In the genomic region with DNA sequence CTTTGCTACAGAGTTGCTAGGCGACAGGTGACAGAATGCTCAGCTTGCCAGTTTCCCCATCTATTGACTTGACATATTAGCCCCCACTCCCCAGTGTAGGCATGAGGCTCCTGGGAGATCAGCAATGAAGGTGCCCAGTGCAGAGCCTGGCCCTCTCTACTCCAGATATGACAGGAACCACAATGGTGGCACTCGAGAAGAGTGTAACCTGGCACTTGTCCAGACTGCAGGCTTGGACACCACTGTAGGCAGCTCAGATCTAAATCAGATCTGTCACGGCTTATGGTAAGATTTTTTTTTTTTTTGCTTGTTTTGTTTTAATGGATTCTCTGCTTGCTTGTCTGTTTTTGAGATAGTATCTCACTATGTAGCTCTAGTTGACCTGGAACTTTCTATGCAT, we compare ENCODE assay signal across 26 mouse cellular contexts. TPM values are rescaled to one million over a fixed set of nuclear protein-coding genes. Genes with fewer than 3 reads are reported as not detected.
DNase-seq lines count a peak whose midpoint lies in the region; ATAC-seq and TF ChIP-seq lines count a peak whose summit lies in the region.
"Had no signal": no experiment of that assay in that cellular context is flagged by ENCODE, and none has a peak within 500 bp of the region (broad histone marks: within the 10 kb centered on the region; RNA-seq: fewer than 3 reads in every experiment).

No protein-coding gene starts in this region.

- 34% methylated on average over 3 of the region's 3 CpGs for WGBS in liver, adult 2 months
- whole genome bisulfite sequencing in liver, embryonic 12.5 days (ENCODE audit: insufficient replicate concordance): 64% methylated on average over 3 of the region's 3 CpGs
- WGBS in hindbrain, embryonic 11.5 days: 83% methylated on average over 3 of the region's 3 CpGs

- H3K9me3 ChIP-seq in liver, embryonic 12.5 days (replicated peaks): no peaks in the 10 kb centered on the region
- no peaks in the 10 kb centered on the region for H3K9me3 ChIP-seq in hindbrain, embryonic 11.5 days (ENCODE audit: control insufficient read depth, low read length)
- H3K9me3 ChIP-seq: embryonic facial prominence, embryonic 15.5 days; heart, embryonic 10.5 days; heart, embryonic 13.5 days; hindbrain, embryonic 12.5 days; hindbrain, embryonic 15.5 days had no signal

- no peak for TF ChIP-seq CTCF in liver, adult 2 months (IDR thresholded peaks at IDR 0.05; ENCODE audit: low read depth, low read length)

- ATAC-seq in liver, embryonic 12.5 days: no peak
- 0 out of 2 replicates have a peak, but pooled peaks have one; percentile 14 for ATAC-seq in megakaryocyte progenitor cell, adult 5-6 weeks (replicated peaks; ENCODE audit: poor library complexity)
- no peak for ATAC-seq in hindbrain, embryonic 11.5 days (ENCODE audit: low FRiP score)
- ATAC-seq: forebrain, embryonic 14.5 days; forebrain, postnatal 0 days had no signal

- peaks cover 30% of the 10 kb centered on the region; the same call in 1 of the 2 replicates for H3K79me2 ChIP-seq in liver, adult 2 months (ENCODE audit: control insufficient read depth, insufficient read depth, low read length)

- H3K4me3 ChIP-seq in liver, adult 2 months (ENCODE audit: insufficient read depth, low read depth, low read length): no peak overlapping the region
- no peak overlapping the region for H3K4me3 ChIP-seq in liver, embryonic 12.5 days
- no peak overlapping the region for H3K4me3 ChIP-seq in hindbrain, embryonic 11.5 days (ENCODE audit: low read depth, low read length)
- H3K4me3 ChIP-seq: embryonic facial prominence, embryonic 15.5 days; heart, embryonic 10.5 days; heart, embryonic 13.5 days; hindbrain, embryonic 12.5 days; hindbrain, embryonic 15.5 days had no signal

- peaks cover 11% of the 10 kb centered on the region; the same call in 1 of the 2 replicates for H3K36me3 ChIP-seq in liver, adult 2 months (ENCODE audit: control insufficient read depth, insufficient read depth, low read length)
- H3K36me3 ChIP-seq in liver, embryonic 12.5 days: no peaks in the 10 kb centered on the region
- H3K36me3 ChIP-seq in hindbrain, embryonic 11.5 days (ENCODE audit: control insufficient read depth, insufficient read depth, low read length): no peaks in the 10 kb centered on the region
- H3K36me3 ChIP-seq: embryonic facial prominence, embryonic 15.5 days; heart, embryonic 10.5 days; heart, embryonic 13.5 days; hindbrain, embryonic 12.5 days; hindbrain, embryonic 15.5 days had no signal

- H3K9ac ChIP-seq in liver, adult 2 months (ENCODE audit: low read depth, low read length): no peak overlapping the region
- no peak overlapping the region for H3K9ac ChIP-seq in liver, embryonic 12.5 days
- H3K9ac ChIP-seq in hindbrain, embryonic 11.5 days (ENCODE audit: low read depth, low read length): no peak overlapping the region
- H3K9ac ChIP-seq: embryonic facial prominence, embryonic 15.5 days; forebrain, postnatal 0 days; heart, embryonic 13.5 days; hindbrain, embryonic 12.5 days; hindbrain, embryonic 15.5 days had no signal

- no peak overlapping the region for H3K4me2 ChIP-seq in liver, embryonic 12.5 days
- H3K4me2 ChIP-seq in hindbrain, embryonic 11.5 days (replicated peaks; ENCODE audit: low read depth, low read length): no peak overlapping the region
- H3K4me2 ChIP-seq: embryonic facial prominence, embryonic 15.5 days; heart, embryonic 13.5 days; hindbrain, embryonic 12.5 days; hindbrain, embryonic 15.5 days had no signal

- TF ChIP-seq POLR2A in liver, adult 2 months (IDR thresholded peaks at IDR 0.05; ENCODE audit: extremely low read depth, insufficient read depth, low read length): no peak

- H3K4me1 ChIP-seq in liver, adult 2 months (ENCODE audit: control insufficient read depth, insufficient read depth, low read length): peaks cover 41% of the 10 kb centered on the region
- no peaks in the 10 kb centered on the region for H3K4me1 ChIP-seq in liver, embryonic 12.5 days
- no peaks in the 10 kb centered on the region for H3K4me1 ChIP-seq in hindbrain, embryonic 11.5 days (replicated peaks; ENCODE audit: control insufficient read depth, insufficient read depth, low read length)
- H3K4me1 ChIP-seq: embryonic facial prominence, embryonic 15.5 days; heart, embryonic 10.5 days; hindbrain, embryonic 12.5 days; hindbrain, embryonic 15.5 days had no signal

- peak overlapping the region; percentile 66 for H3K27ac ChIP-seq in liver, adult 2 months (replicated peaks; ENCODE audit: insufficient read depth, low read depth, low read length)
- H3K27ac ChIP-seq in liver, embryonic 12.5 days: no peak overlapping the region
- H3K27ac ChIP-seq in hindbrain, embryonic 11.5 days (ENCODE audit: low read depth, low read length): no peak overlapping the region
- H3K27ac ChIP-seq: embryonic facial prominence, embryonic 15.5 days; heart, embryonic 10.5 days; heart, embryonic 13.5 days; hindbrain, embryonic 12.5 days; hindbrain, embryonic 15.5 days had no signal

- peak; percentile 43 for DNase-seq in adrenal gland, postnatal 10 days
- DNase-seq in adrenal gland, adult 18-20 months (ENCODE audit: low spot score in 2 of 2): no peak
- DNase-seq in liver, adult 2 months (ENCODE audit: extremely low read depth, low read depth, low spot score): peak; percentile 42
- no peak for DNase-seq in hindbrain, embryonic 11.5 days (ENCODE audit: low spot score)
- DNase-seq in layer of hippocampus, postnatal 25 days (ENCODE audit: extremely low spot score in 1 of 2, low spot score in 1 of 2): no peak
- DNase-seq: adrenal gland, postnatal 14 days; cerebellum, adult 11-12 months; cerebellum, adult 8-10 months; cerebellum, postnatal 36 days; embryo, embryonic 11 days; forebrain, postnatal 0 days; gastrocnemius, postnatal 25 days; heart, adult 18-20 months; heart, postnatal 14 days; heart, postnatal 4 days had no signal

- H3K27me3 ChIP-seq in liver, adult 2 months (ENCODE audit: control insufficient read depth, insufficient read depth, low read length): no peaks in the 10 kb centered on the region
- peaks cover 5% of the 10 kb centered on the region; the same call in 1 of the 2 replicates for H3K27me3 ChIP-seq in liver, embryonic 12.5 days (replicated peaks)
- no peaks in the 10 kb centered on the region for H3K27me3 ChIP-seq in hindbrain, embryonic 11.5 days (ENCODE audit: control insufficient read depth, insufficient read depth, low read length)
- H3K27me3 ChIP-seq: embryonic facial prominence, embryonic 15.5 days; hindbrain, embryonic 15.5 days had no signal

RNA-seq across cellular contexts. Expression of a gene that starts 1.9 kb away (rescaled TPM):
- 100 to 1,000 TPM; 397 to 418 TPM for total RNA-seq in adrenal gland, postnatal 10 days (2021)
- total RNA-seq in adrenal gland, adult 18-20 months (2021): 100 to 1,000 TPM; 321 to 750 TPM
- total RNA-seq in liver, adult 2 months (2014; rRNA removed): 0.92 and 1.5 TPM in 2 replicates
- polyA plus RNA-seq in liver, adult 2 months (2012; rRNA removed): 1.1 and 1.5 TPM in 2 replicates
- polyA plus RNA-seq in liver, embryonic 12.5 days (2016; fragmentation: Nextera tagmentation; extraction: Ambion mirVana): not detected in 2 replicates
- not detected in 2 replicates for total RNA-seq in megakaryocyte progenitor cell, adult 5-6 weeks (2015)
- total RNA-seq in megakaryocyte progenitor cell, adult 5-6 weeks (2017): not detected in 2 replicates
- not detected in 2 replicates for polyA plus RNA-seq in hindbrain, embryonic 11.5 days (2014; fragmentation: Nextera tagmentation; extraction: Ambion mirVana)
- total RNA-seq in layer of hippocampus, postnatal 25 days (2021): not detected
- total RNA-seq: forebrain, postnatal 0 days had no signal
- polyA plus RNA-seq: cortical plate, adult 2 months; embryonic facial prominence, embryonic 11.5 days; embryonic facial prominence, embryonic 15.5 days; forebrain, embryonic 11.5 days; forebrain, embryonic 14.5 days; forebrain, postnatal 0 days; heart, embryonic 13.5 days; hindbrain, embryonic 12.5 days; hindbrain, embryonic 15.5 days had no signal

RNA-seq across cellular contexts. Expression of a gene that starts 8.7 kb away (rescaled TPM):
- total RNA-seq in adrenal gland, postnatal 10 days (2021): 10 to 100 TPM; 47.6 to 48.4 TPM
- total RNA-seq in adrenal gland, adult 18-20 months (2021): 10 to 100 TPM; 47.2 to 49.7 TPM
- total RNA-seq in liver, adult 2 months (2014; rRNA removed): 20.2 and 26.6 TPM in 2 replicates
- polyA plus RNA-seq in liver, adult 2 months (2012; rRNA removed): 59.1 and 61.5 TPM in 2 replicates
- 56.0 and 57.1 TPM in 2 replicates for polyA plus RNA-seq in liver, embryonic 12.5 days (2016; fragmentation: Nextera tagmentation; extraction: Ambion mirVana)
- total RNA-seq in megakaryocyte progenitor cell, adult 5-6 weeks (2015): 76.3 and 85.0 TPM in 2 replicates
- 21.7 and 28.0 TPM in 2 replicates for total RNA-seq in megakaryocyte progenitor cell, adult 5-6 weeks (2017)
- polyA plus RNA-seq in hindbrain, embryonic 11.5 days (2014; fragmentation: Nextera tagmentation; extraction: Ambion mirVana): 75.1 and 79.7 TPM in 2 replicates
- 10 to 100 TPM; 42.8 to 48.0 TPM for total RNA-seq in layer of hippocampus, postnatal 25 days (2021)

RNA-seq across cellular contexts. Expression of a gene that starts 14.5 kb away (rescaled TPM):
- total RNA-seq in adrenal gland, postnatal 10 days (2021): 10 to 100 TPM; 16.4 to 24.4 TPM
- total RNA-seq in adrenal gland, adult 18-20 months (2021): 1 to 10 TPM; 6.3 to 8.5 TPM
- total RNA-seq in liver, adult 2 months (2014; rRNA removed): 14.2 and 17.2 TPM in 2 replicates
- 106 and 118 TPM in 2 replicates for polyA plus RNA-seq in liver, adult 2 months (2012; rRNA removed)
- 19.8 and 22.2 TPM in 2 replicates for polyA plus RNA-seq in liver, embryonic 12.5 days (2016; fragmentation: Nextera tagmentation; extraction: Ambion mirVana)
- 3.5 and 5.7 TPM in 2 replicates for total RNA-seq in megakaryocyte progenitor cell, adult 5-6 weeks (2015)
- 9.2 and 11.8 TPM in 2 replicates for total RNA-seq in megakaryocyte progenitor cell, adult 5-6 weeks (2017)
- 23.0 and 26.3 TPM in 2 replicates for polyA plus RNA-seq in hindbrain, embryonic 11.5 days (2014; fragmentation: Nextera tagmentation; extraction: Ambion mirVana)
- total RNA-seq in layer of hippocampus, postnatal 25 days (2021): 10 to 100 TPM; 32.7 to 32.9 TPM

RNA-seq across cellular contexts. Expression of a gene that starts 24.6 kb away (rescaled TPM):
- total RNA-seq in adrenal gland, postnatal 10 days (2021): 1 to 10 TPM; 1.1 to 1.5 TPM
- 1 to 10 TPM in 1 of 2 experiments, under 1 TPM in 1; 0.83 to 2.6 TPM for total RNA-seq in adrenal gland, adult 18-20 months (2021)
- 0.46 TPM in 1 of 2 replicates, not detected in the other for total RNA-seq in liver, adult 2 months (2014; rRNA removed)
- polyA plus RNA-seq in liver, adult 2 months (2012; rRNA removed): 0.26 TPM in 2 replicates
- polyA plus RNA-seq in liver, embryonic 12.5 days (2016; fragmentation: Nextera tagmentation; extraction: Ambion mirVana): 0.36 and 0.41 TPM in 2 replicates
- 0.44 and 1.2 TPM in 2 replicates for total RNA-seq in megakaryocyte progenitor cell, adult 5-6 weeks (2015)
- 0.21 and 0.34 TPM in 2 replicates for total RNA-seq in megakaryocyte progenitor cell, adult 5-6 weeks (2017)
- polyA plus RNA-seq in hindbrain, embryonic 11.5 days (2014; fragmentation: Nextera tagmentation; extraction: Ambion mirVana): 0.77 and 0.88 TPM in 2 replicates
- under 1 TPM; 0.22 to 0.52 TPM for total RNA-seq in layer of hippocampus, postnatal 25 days (2021)
- total RNA-seq: forebrain, postnatal 0 days had no signal
- polyA plus RNA-seq: forebrain, embryonic 14.5 days had no signal

RNA-seq across cellular contexts. Expression of a gene that starts 37.6 kb away (rescaled TPM):
- 10 to 100 TPM; 22.6 to 25.0 TPM for total RNA-seq in adrenal gland, postnatal 10 days (2021)
- 10 to 100 TPM; 19.9 to 26.9 TPM for total RNA-seq in adrenal gland, adult 18-20 months (2021)
- total RNA-seq in liver, adult 2 months (2014; rRNA removed): 27.8 and 32.6 TPM in 2 replicates
- 79.2 and 87.5 TPM in 2 replicates for polyA plus RNA-seq in liver, adult 2 months (2012; rRNA removed)
- polyA plus RNA-seq in liver, embryonic 12.5 days (2016; fragmentation: Nextera tagmentation; extraction: Ambion mirVana): 4.7 and 5.1 TPM in 2 replicates
- not detected in 2 replicates for total RNA-seq in megakaryocyte progenitor cell, adult 5-6 weeks (2015)
- not detected in 2 replicates for total RNA-seq in megakaryocyte progenitor cell, adult 5-6 weeks (2017)
- 2.7 and 3.2 TPM in 2 replicates for polyA plus RNA-seq in hindbrain, embryonic 11.5 days (2014; fragmentation: Nextera tagmentation; extraction: Ambion mirVana)
- total RNA-seq in layer of hippocampus, postnatal 25 days (2021): 1 to 10 TPM; 6.0 to 6.3 TPM

Comparison
In these comparisons a context has a peak if more than half of its experiments do, and no peak if none do; other contexts are left out.
1. DNase-seq: peak in adrenal gland, postnatal 10 days (single experiment) and liver, adult 2 months (single experiment); none in adrenal gland, adult 18-20 months (0 of 2), hindbrain, embryonic 11.5 days (single experiment) and layer of hippocampus, postnatal 25 days (0 of 2).
2. RNA of a gene that starts 1.9 kb away (total RNA-seq): 321 to 750 TPM in adrenal gland, adult 18-20 months and 397 to 418 TPM in adrenal gland, postnatal 10 days; 0.92 to 1.5 TPM in liver, adult 2 months, not detected in megakaryocyte progenitor cell, adult 5-6 weeks and not detected in layer of hippocampus, postnatal 25 days; every median in the first group is over 100 times any median in the second.